Mouse (Mus musculus): ENCODE results near the gene Sry.

Gene Sry

DNA sequence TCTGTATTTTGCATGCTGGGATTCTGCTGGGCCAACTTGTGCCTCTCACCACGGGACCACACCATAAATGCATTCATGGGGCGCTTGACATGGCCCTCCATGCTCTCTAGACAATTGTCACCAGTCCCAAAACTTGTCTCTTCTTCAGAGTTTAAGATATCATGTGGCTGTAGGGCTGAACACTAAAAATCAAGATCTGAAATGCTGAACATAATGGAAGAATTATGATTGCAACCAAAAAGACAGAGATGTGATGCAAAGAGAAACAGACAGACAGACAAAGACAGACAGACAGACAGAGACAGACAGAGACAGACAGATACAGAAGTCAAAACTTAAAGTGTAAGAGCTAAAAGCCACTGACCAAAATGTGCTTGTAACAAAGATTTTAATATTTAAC is at the start of gene Sry:
Sry (minus strand) TSS at position 101 of the 400 bp plus-strand sequence.
- DNase-seq (ENCODE audit: low spot score) = no peak
